Mouse (Mus musculus) olfactory bulb, adult 2 months (tissue): ENCODE measurements around the gene Rcbtb2. TPM values are rescaled to one million over a fixed set of nuclear protein-coding genes. Genes with fewer than 3 reads are reported as not detected.

Source experiments
- H3K27ac ChIP-seq: fragments of 200-500 bp; 2 replicates; pipeline ENCODE4 v1.5.1; 2012; ENCODE audit warnings: low read depth, low read length; ENCODE audit not compliant: insufficient read depth
- H3K4me1 ChIP-seq: fragments of 200-500 bp; 2 replicates; pipeline ENCODE4 v1.6.1; 2012; ENCODE audit warnings: low read length; ENCODE audit not compliant: control insufficient read depth, insufficient read depth
- H3K4me3 ChIP-seq: fragments of 200-500 bp; 2 replicates; pipeline ENCODE4 v1.5.1; 2012; ENCODE audit warnings: mild to moderate bottlenecking, low read depth, low read length, moderate library complexity; ENCODE audit not compliant: insufficient read depth
- CTCF ChIP-seq: fragments of 200-500 bp; IDR thresholded peaks from 2 replicates; pipeline ENCODE4 v1.5.1; 2012; ENCODE audit warnings: low read depth, mild to moderate bottlenecking, low read length, moderate library complexity; ENCODE audit not compliant: insufficient read depth
- POLR2A ChIP-seq: fragments of 200-500 bp; IDR thresholded peaks from 2 replicates; pipeline ENCODE4 v1.6.1; 2012; ENCODE audit warnings: mild to moderate bottlenecking, low read depth, low read length, moderate library complexity; ENCODE audit not compliant: insufficient read depth
- WGBS: fragments of 180-500 bp; shearing (Covaris S2); methylation state at CpG from one replicate; pipeline ENCODE4 v1.1.7; 2018; 5-methylcytosine and 5-hydroxymethylcytosine counted together
- polyA plus RNA-seq: library from polyadenylated mRNA; stranded (reverse); fragments of >200 nt; gene quantifications from 2 replicates; pipeline ENCODE4 v1.2.4, GENCODE M21; 2012; ENCODE audit warnings: low replicate concordance; ENCODE audit not compliant: missing spikeins, insufficient read depth, insufficient read length

Gene Rcbtb2
- polyA plus RNA-seq, 1 experiment, result not detected

DNA sequence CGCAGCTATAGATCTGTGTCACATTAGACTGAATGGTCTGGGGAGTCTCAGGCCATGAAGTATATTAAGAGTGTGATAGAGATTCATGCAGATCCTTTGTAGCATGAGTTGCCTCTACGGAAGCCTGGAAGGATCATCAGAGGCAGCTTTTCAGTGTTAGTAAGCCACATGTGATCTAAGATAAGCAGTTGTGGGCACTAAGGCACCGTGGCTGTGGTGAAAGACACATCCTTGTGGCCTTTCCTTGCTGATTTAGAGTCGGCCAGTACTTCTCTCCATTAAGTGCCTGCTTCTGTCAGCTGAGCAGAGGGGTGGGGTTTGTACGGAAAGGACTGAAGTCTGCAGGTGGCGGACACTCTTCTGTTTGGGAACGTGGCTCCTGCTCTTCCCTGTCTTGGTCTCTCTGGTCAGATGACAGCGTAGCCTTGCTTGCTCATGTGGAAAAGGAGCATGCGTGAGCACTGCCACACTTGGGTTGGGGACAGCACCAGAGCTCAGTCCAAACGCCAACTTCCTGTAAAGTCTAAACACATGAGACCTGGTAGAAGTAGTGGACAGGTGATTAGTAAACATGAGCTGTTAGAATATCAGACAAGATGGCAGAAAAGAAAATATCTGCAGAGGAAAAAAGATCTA is 40.6 kb downstream of the Rcbtb2 start:
- Histone ChIP-seq H3K4me1 (peaks cover 6% of the 10 kb centered on the region), H3K27ac (no peak overlapping the region), H3K4me3 (no peak overlapping the region)
- TF ChIP-seq CTCF, result no peak
- TF ChIP-seq POLR2A, result no peak
- WGBS, result 98% methylated on average over 10 of the region's 10 CpGs

DNA sequence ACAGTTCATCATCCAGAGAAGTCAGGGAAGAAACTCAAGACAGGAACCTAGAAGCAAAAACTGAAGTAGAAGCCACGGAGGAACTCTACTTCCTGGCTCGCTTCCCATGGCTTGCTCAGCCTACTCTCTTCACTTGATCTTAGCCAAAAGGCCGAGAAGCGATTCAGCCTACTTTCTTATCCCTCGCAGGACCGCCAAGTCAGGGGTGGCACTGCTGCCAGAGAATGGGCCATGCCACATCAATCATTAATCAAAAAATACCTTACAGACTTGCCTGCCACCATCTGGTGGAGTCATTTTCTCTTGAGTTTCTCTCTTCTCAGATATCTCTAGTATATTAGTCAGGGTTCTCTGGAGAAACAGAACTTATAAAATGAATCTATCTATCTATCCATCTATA is 42.3 kb downstream of the Rcbtb2 start:
- WGBS, result 89% methylated on average over 6 of the region's 6 CpGs
- Histone ChIP-seq H3K4me3 (no peak overlapping the region), H3K27ac (no peak overlapping the region), H3K4me1 (peaks cover 9% of the 10 kb centered on the region)
- TF ChIP-seq CTCF (no peak), POLR2A (no peak)

GRCm38 (mm10) chr14:73168605-73169004 is 45.8 kb downstream of the Rcbtb2 start:
- Histone ChIP-seq H3K4me3 (no peak overlapping the region), H3K27ac (no peak overlapping the region), H3K4me1 (peaks cover 4% of the 10 kb centered on the region; the same call in 1 of the 2 replicates)
- 95% methylated on average over 6 of the region's 6 CpGs for WGBS
- TF ChIP-seq CTCF (no peak), POLR2A (no peak)

DNA sequence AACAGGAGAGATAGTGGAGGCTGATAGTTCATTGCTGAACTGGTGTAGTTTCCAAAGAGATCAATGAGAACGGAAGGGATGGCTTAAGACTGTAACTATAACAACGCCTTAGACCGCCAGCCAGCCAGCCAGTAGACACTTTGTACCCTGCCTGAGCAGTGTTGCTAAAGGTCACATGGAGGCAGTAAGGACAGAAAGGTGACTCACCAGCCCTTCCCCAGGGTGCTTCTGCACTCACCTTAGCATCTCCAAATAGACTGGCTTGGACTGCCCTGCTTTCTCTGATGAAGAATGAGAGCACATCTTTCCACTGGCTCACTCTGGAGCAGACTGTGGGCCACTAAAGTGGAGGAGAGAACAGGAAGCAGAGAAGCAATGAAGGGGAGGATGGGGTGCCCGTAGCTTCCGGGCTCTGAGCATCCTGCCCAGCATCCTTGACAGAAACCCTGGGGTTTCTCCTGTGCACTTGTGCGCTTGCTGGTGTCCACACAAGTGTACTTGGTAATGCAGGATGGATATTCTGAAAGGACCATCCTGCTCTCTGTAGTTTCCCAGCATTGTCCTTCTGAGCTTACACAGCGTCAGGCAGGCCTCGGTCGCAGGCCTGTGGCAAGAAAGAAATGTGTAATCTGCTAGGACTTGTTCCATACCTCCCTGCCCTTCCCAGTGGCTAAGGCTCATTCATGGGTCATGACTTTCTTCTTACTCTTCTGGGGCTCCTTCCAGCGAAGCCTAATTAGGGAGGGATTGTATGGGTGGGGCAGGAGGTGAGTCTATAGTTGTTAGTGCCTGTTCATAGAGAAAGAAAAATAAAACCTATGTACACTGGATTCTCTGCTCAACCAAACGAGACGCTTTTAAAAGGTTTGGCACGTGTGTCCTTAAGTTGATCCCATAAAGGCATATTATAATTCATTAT is 47.3 kb downstream of the Rcbtb2 start:
- TF ChIP-seq CTCF (no peak), POLR2A (no peak)
- peaks cover 9% of the 10 kb centered on the region for H3K4me1 ChIP-seq
- no peak overlapping the region for H3K27ac ChIP-seq
- no peak overlapping the region for H3K4me3 ChIP-seq
- 91% methylated on average over 13 of the region's 13 CpGs for WGBS

DNA sequence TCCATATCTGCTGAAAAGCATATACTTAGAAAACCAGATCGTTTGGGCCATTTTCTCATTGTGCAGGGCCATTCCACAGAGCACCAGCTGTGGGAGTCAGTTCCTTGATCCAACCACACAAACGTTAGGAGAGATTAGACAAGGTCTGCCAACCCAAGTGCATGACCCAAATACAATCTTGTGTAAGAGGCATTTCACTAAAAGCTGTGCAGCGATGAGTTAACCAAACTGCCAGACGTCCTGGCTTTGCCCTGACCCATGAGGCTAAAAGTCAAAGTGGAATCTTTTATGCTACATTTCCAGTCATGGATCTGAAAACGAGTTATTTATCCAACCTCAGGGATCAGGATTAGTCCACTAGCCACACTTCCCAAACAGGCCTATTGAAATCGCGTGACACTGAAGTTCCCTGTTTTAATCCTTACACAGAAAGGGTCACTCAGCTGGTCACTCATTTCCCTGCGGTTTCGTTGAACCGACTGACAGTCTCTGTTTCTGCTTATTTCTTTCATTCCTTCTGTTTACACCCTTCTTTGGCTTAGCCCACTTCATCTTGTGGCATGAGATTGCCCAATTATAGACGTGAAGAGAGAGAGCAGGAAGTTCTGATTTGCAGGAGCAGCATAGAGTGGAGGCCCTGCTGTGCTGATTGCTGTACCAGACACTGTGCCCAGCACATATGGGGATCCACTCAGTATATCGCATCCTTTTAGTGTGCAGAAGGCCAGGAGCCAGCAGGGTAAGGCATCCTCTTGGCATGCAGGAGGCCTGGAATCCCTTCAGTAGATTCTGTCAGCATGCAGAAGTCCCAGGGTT is 49.6 kb downstream of the Rcbtb2 start:
- no peak overlapping the region for H3K27ac ChIP-seq
- H3K4me3 ChIP-seq, result no peak overlapping the region
- H3K4me1 ChIP-seq, result peaks cover 10% of the 10 kb centered on the region
- WGBS, result 57% methylated on average over 12 of the region's 12 CpGs
- TF ChIP-seq CTCF (no peak), POLR2A (no peak)

- WGBS, result 89% methylated on average over 11 of the region's 11 CpGs
- TF ChIP-seq CTCF (no peak), POLR2A (no peak)
- H3K4me3 ChIP-seq, result no peak overlapping the region
- peaks cover 12% of the 10 kb centered on the region for H3K4me1 ChIP-seq
- H3K27ac ChIP-seq, result no peak overlapping the region
Measured at GRCm38 (mm10) chr14:73173662-73174061, 50.8 kb downstream of the Rcbtb2 start.

DNA sequence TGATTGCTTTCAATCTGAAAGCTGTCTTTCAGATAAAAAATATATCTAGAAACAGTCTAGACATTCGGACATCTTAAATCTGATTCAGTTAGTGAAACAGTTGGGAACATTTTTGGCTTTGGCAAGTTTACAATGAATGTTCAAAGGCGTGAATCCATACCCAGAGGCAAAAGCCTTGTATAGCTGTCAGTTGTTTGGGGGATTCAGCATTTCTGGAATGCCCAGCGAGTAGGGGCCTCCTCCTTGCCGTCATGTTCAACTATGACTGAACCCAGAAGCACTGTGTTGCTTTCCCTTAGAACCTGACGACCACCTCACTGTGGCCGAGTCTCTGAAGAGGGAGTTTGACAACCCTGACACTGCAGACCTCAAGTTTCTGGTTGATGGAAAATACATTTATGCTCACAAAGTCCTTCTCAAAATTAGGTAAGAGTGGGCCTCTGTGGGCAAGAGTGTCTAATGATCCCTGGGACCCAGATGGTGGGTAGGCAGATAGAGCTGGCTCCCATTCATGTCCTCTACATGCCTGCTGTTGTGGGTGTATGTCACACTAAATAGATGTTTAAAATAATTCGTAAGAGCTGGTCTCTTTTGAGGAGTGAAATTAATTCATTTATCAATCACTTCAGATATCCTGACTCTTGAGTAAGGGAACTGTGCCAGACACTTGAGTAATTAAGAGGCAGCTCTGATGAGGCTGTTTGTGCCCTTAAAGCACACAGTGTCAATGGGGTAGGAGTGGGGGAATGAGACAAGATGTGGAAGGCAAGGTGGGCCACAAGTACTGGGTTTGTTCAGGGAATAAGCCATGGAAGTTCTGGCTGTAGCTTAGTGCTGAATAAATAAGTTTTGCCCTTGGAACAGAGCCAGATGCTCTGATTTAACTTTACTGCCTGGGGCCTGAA is 51.5 kb downstream of the Rcbtb2 start:
- TF ChIP-seq CTCF (no peak), POLR2A (no peak)
- peaks cover 12% of the 10 kb centered on the region for H3K4me1 ChIP-seq
- 71% methylated on average over 7 of the region's 7 CpGs for WGBS

GRCm38 (mm10) chr14:73175031-73175430 is 52.2 kb downstream of the Rcbtb2 start:
- Histone ChIP-seq H3K27ac (peak overlapping the region; percentile 17; the same call in 1 of the 2 replicates), H3K4me3 (no peak overlapping the region), H3K4me1 (peaks cover 10% of the 10 kb centered on the region)
- WGBS, result 100% methylated on average over 1 of the region's 1 CpGs
- TF ChIP-seq POLR2A (no peak), CTCF (no peak)

More for the DNA sequence above, 51.5 kb downstream of the Rcbtb2 start:
- Histone ChIP-seq H3K4me3 (no peak overlapping the region), H3K27ac (no peak overlapping the region)
